8 mouse cellular contexts compared by ENCODE assay signal in genomic region chr4:140957725-140958124, GRCm38 (mm10). TPM values are rescaled to one million over a fixed set of nuclear protein-coding genes. Genes with fewer than 3 reads are reported as not detected.
DNase-seq lines count a peak whose midpoint lies in the region; ATAC-seq and TF ChIP-seq lines count a peak whose summit lies in the region.

No protein-coding gene starts in this region.

- WGBS in intestine, embryonic 14.5 days = under 1% methylated on average over 13 of the region's 13 CpGs
- under 1% methylated on average over 13 of the region's 13 CpGs for WGBS in limb, embryonic 10.5 days
- 1% methylated on average over 13 of the region's 13 CpGs for WGBS in midbrain, embryonic 11.5 days
- 2% methylated on average over 13 of the region's 13 CpGs for WGBS in small intestine, adult 2 months

- peak overlapping the region; percentile 30 for H3K9ac ChIP-seq in intestine, embryonic 14.5 days (ENCODE audit: low read length)
- peak overlapping the region; percentile 36 for H3K9ac ChIP-seq in midbrain, embryonic 11.5 days (ENCODE audit: low read length)

- H3K4me1 ChIP-seq in intestine, embryonic 14.5 days (replicated peaks; ENCODE audit: control insufficient read depth, insufficient read depth, low read length) = peaks cover 18% of the 10 kb centered on the region
- peaks cover 45% of the 10 kb centered on the region for H3K4me1 ChIP-seq in limb, embryonic 10.5 days
- peaks cover 19% of the 10 kb centered on the region for H3K4me1 ChIP-seq in midbrain, embryonic 11.5 days (ENCODE audit: control insufficient read depth, insufficient read depth, low read length)
- peaks cover 12% of the 10 kb centered on the region for H3K4me1 ChIP-seq in small intestine, adult 2 months (ENCODE audit: control insufficient read depth, insufficient read depth, insufficient read length, low read length)

- no peaks in the 10 kb centered on the region for H3K36me3 ChIP-seq in intestine, embryonic 14.5 days (ENCODE audit: control insufficient read depth, insufficient read depth, low read length)
- no peaks in the 10 kb centered on the region for H3K36me3 ChIP-seq in limb, embryonic 10.5 days
- H3K36me3 ChIP-seq in midbrain, embryonic 11.5 days (ENCODE audit: control insufficient read depth, insufficient read depth, low read length) = no peaks in the 10 kb centered on the region
- H3K36me3 ChIP-seq in small intestine, adult 2 months (ENCODE audit: control insufficient read depth, insufficient read depth, low read length) = no peaks in the 10 kb centered on the region

- intact Hi-C loops in gastrocnemius, postnatal 36 days (cut with DNase I) = loop anchor here (5.0 kb wide), 4 partner anchors 35 to 170 kb away; partner anchors contain the start of gene Padi2

- TF ChIP-seq CTCF in small intestine, adult 2 months (IDR thresholded peaks at IDR 0.05; ENCODE audit: extremely low read depth, insufficient read length, insufficient replicate concordance, low read depth, low read length) = peak; percentile 98

- H3K9me3 ChIP-seq in intestine, embryonic 14.5 days (ENCODE audit: control insufficient read depth, low read length) = no peaks in the 10 kb centered on the region
- H3K9me3 ChIP-seq in limb, embryonic 10.5 days (replicated peaks) = no peaks in the 10 kb centered on the region
- no peaks in the 10 kb centered on the region for H3K9me3 ChIP-seq in midbrain, embryonic 11.5 days (ENCODE audit: control insufficient read depth, low read length)

- ATAC-seq in intestine, embryonic 14.5 days (replicated peaks; ENCODE audit: low FRiP score, low TSS enrichment, low read depth) = no peak; the same call in 1 of the 2 replicates
- ATAC-seq in midbrain, embryonic 11.5 days (ENCODE audit: low FRiP score) = peak; percentile 36

- H3K27ac ChIP-seq in intestine, embryonic 14.5 days (ENCODE audit: low read depth) = no peak overlapping the region
- peak overlapping the region; percentile 50 for H3K27ac ChIP-seq in limb, embryonic 10.5 days
- H3K27ac ChIP-seq in midbrain, embryonic 11.5 days (ENCODE audit: low read depth, low read length) = peak overlapping the region; percentile 7
- H3K27ac ChIP-seq in small intestine, adult 2 months (ENCODE audit: insufficient read depth, low read depth, low read length) = no peak overlapping the region

- H3K4me3 ChIP-seq in intestine, embryonic 14.5 days (ENCODE audit: low read depth, low read length) = peak overlapping the region; percentile 38
- peak overlapping the region; percentile 53 for H3K4me3 ChIP-seq in limb, embryonic 10.5 days
- peak overlapping the region; percentile 31 for H3K4me3 ChIP-seq in midbrain, embryonic 11.5 days (ENCODE audit: low read depth, low read length)
- H3K4me3 ChIP-seq in small intestine, adult 2 months (ENCODE audit: low read depth, low read length) = peak overlapping the region; percentile 41

- peak overlapping the region; percentile 78 for H3K4me2 ChIP-seq in intestine, embryonic 14.5 days (ENCODE audit: low read length)
- peak overlapping the region; percentile 53 for H3K4me2 ChIP-seq in midbrain, embryonic 11.5 days

- H3K27me3 ChIP-seq in intestine, embryonic 14.5 days (replicated peaks; ENCODE audit: control insufficient read depth, insufficient read depth, low read length) = peaks cover 4% of the 10 kb centered on the region; the same call in 1 of the 2 replicates
- peaks cover 9% of the 10 kb centered on the region for H3K27me3 ChIP-seq in limb, embryonic 10.5 days (ENCODE audit: low read depth, poor library complexity, severe bottlenecking)
- no peaks in the 10 kb centered on the region for H3K27me3 ChIP-seq in midbrain, embryonic 11.5 days (ENCODE audit: control insufficient read depth, insufficient read depth, low read length)
- H3K27me3 ChIP-seq in small intestine, adult 2 months (ENCODE audit: control insufficient read depth, insufficient read depth, low read length) = no peaks in the 10 kb centered on the region; the same call in 1 of the 2 replicates

- no peak for TF ChIP-seq POLR2A in small intestine, adult 2 months (IDR thresholded peaks at IDR 0.05; ENCODE audit: low read depth, low read length)

- peak; percentile 80 to 94 for DNase-seq in adrenal gland, adult (ENCODE audit: inconsistent age in 2 of 2, low spot score in 1 of 2)
- no peak for DNase-seq in adrenal gland, adult 8-10 months
- peak; percentile 70 for DNase-seq in embryo, embryonic 11.5 days (ENCODE audit: low read depth, low spot score)
- DNase-seq in gastrocnemius, postnatal 36 days = peak; percentile 58 to 69
- peak; percentile 87 for DNase-seq in intestine, embryonic 14.5 days (ENCODE audit: low spot score)
- peak; percentile 83 for DNase-seq in limb, embryonic 10.5 days (ENCODE audit: low spot score)
- peak; percentile 98 for DNase-seq in midbrain, embryonic 11.5 days (ENCODE audit: low spot score, missing footprints)

RNA-seq across cellular contexts. Expression of gene Sdhb, which starts 3.3 kb away (rescaled TPM):
- total RNA-seq in adrenal gland, adult 8-10 months (2022) = 100 to 1,000 TPM; 248 to 401 (median 344) TPM
- 100 to 1,000 TPM; 568 to 650 TPM for total RNA-seq in gastrocnemius, postnatal 36 days (2021)
- polyA plus RNA-seq in intestine, embryonic 14.5 days (2014; fragmentation: Nextera tagmentation; extraction: Ambion mirVana) = 457 and 488 TPM in 2 replicates
- 428 and 436 TPM in 2 replicates for polyA plus RNA-seq in limb, embryonic 10.5 days (2016; fragmentation: Nextera tagmentation; extraction: Ambion mirVana)
- polyA plus RNA-seq in midbrain, embryonic 11.5 days (2014; fragmentation: Nextera tagmentation; extraction: Ambion mirVana) = 411 and 422 TPM in 2 replicates
- polyA plus RNA-seq in small intestine, adult 2 months (2012; rRNA removed) = 304 and 515 TPM in 2 replicates

RNA-seq across cellular contexts. Expression of gene Atp13a2, which starts 28.9 kb away (rescaled TPM):
- 10 to 100 TPM; 40.4 to 56.6 (median 46.2) TPM for total RNA-seq in adrenal gland, adult 8-10 months (2022)
- 10 to 100 TPM; 16.6 to 17.5 TPM for total RNA-seq in gastrocnemius, postnatal 36 days (2021)
- polyA plus RNA-seq in intestine, embryonic 14.5 days (2014; fragmentation: Nextera tagmentation; extraction: Ambion mirVana) = 33.3 and 40.0 TPM in 2 replicates
- polyA plus RNA-seq in limb, embryonic 10.5 days (2016; fragmentation: Nextera tagmentation; extraction: Ambion mirVana) = 33.9 and 44.0 TPM in 2 replicates
- 28.5 and 33.4 TPM in 2 replicates for polyA plus RNA-seq in midbrain, embryonic 11.5 days (2014; fragmentation: Nextera tagmentation; extraction: Ambion mirVana)
- 63.0 and 76.6 TPM in 2 replicates for polyA plus RNA-seq in small intestine, adult 2 months (2012; rRNA removed)

RNA-seq across cellular contexts. Expression of gene Padi2, which starts 51.6 kb away (rescaled TPM):
- 1 to 10 TPM; 2.4 to 3.1 (median 2.8) TPM for total RNA-seq in adrenal gland, adult 8-10 months (2022)
- 100 to 1,000 TPM; 105 to 170 TPM for total RNA-seq in gastrocnemius, postnatal 36 days (2021)
- polyA plus RNA-seq in intestine, embryonic 14.5 days (2014; fragmentation: Nextera tagmentation; extraction: Ambion mirVana) = 1.9 and 2.5 TPM in 2 replicates
- polyA plus RNA-seq in limb, embryonic 10.5 days (2016; fragmentation: Nextera tagmentation; extraction: Ambion mirVana) = 0.05 and 0.33 TPM in 2 replicates
- 0.47 and 0.49 TPM in 2 replicates for polyA plus RNA-seq in midbrain, embryonic 11.5 days (2014; fragmentation: Nextera tagmentation; extraction: Ambion mirVana)
- polyA plus RNA-seq in small intestine, adult 2 months (2012; rRNA removed) = 2.3 and 5.3 TPM in 2 replicates

RNA-seq across cellular contexts. Expression of gene Mfap2, which starts 52.5 kb away (rescaled TPM):
- 10 to 100 TPM in 2 of 4 experiments, 1 to 10 TPM in 2; 9.1 to 12.3 (median 10.3) TPM for total RNA-seq in adrenal gland, adult 8-10 months (2022)
- total RNA-seq in gastrocnemius, postnatal 36 days (2021) = 1 to 10 TPM; 6.2 to 7.4 TPM
- 489 and 509 TPM in 2 replicates for polyA plus RNA-seq in intestine, embryonic 14.5 days (2014; fragmentation: Nextera tagmentation; extraction: Ambion mirVana)
- polyA plus RNA-seq in limb, embryonic 10.5 days (2016; fragmentation: Nextera tagmentation; extraction: Ambion mirVana) = 444 and 521 TPM in 2 replicates
- polyA plus RNA-seq in midbrain, embryonic 11.5 days (2014; fragmentation: Nextera tagmentation; extraction: Ambion mirVana) = 250 and 254 TPM in 2 replicates
- 8.8 and 13.7 TPM in 2 replicates for polyA plus RNA-seq in small intestine, adult 2 months (2012; rRNA removed)

Comparison
In these comparisons a context has a peak if more than half of its experiments do, and no peak if none do; other contexts are left out.
1. H3K27ac ChIP-seq: peak in limb, embryonic 10.5 days (single experiment) and midbrain, embryonic 11.5 days (single experiment); none in intestine, embryonic 14.5 days (single experiment) and small intestine, adult 2 months (single experiment).
2. Peak in every context shown above with its lines, with median percentiles within 50 percentile points of each other: H3K4me3 ChIP-seq.